ENCODE assay signal across 1 mouse cellular context in the genomic region with DNA sequence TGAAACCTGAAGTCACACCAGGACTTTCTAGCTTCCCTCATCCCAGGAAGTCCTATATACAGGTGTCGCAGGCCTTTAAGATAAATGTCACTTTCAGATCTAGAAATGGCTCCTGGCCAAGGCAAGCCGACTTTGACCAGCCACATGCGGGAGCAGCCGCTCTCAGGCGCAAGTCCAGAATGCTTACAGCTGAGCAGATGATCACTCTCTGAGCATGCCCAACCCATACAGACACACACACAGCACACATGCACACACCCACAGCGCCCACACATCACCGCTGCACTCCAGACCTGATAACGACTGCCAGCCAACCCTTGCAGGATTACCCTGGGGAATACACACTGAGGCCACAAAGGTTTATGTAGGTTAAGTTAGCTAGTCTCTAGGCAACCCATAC.
TF ChIP-seq lines count a peak whose summit lies in the region.

No protein-coding gene starts in this region.

TF ChIP-seq in MEL, 35 proteins besides CTCF, POLR2A, EP300 and RAD21:
- TF ChIP-seq ETS1 (IDR thresholded peaks at IDR 0.05; ENCODE audit: low read depth, low read length) = peak; percentile 55
- no peak for TF ChIP-seq NELFE (IDR thresholded peaks at IDR 0.05; ENCODE audit: low read depth, low read length)
- TF ChIP-seq ZC3H11A (IDR thresholded peaks at IDR 0.05; ENCODE audit: low read depth, low read length) = no peak
- peak; percentile 71 for TF ChIP-seq NRF1 (IDR thresholded peaks at IDR 0.05; ENCODE audit: insufficient read depth, low read depth, low read length, poor library complexity, severe bottlenecking)
- 0 out of 2 replicates have a peak, but pooled peaks have one; percentile 39 for TF ChIP-seq MYC (IDR thresholded peaks at IDR 0.05; ENCODE audit: low read depth, low read length)
- TF ChIP-seq MXI1 (IDR thresholded peaks at IDR 0.05; ENCODE audit: low read depth, low read length) = peak; percentile 68
- TF ChIP-seq E2F4 (IDR thresholded peaks at IDR 0.05; ENCODE audit: borderline replicate concordance, low read depth, low read length) = no peak
- no peak for TF ChIP-seq HCFC1 (IDR thresholded peaks at IDR 0.05; ENCODE audit: low read depth, low read length)
- no peak for TF ChIP-seq USF2 (IDR thresholded peaks at IDR 0.05; ENCODE audit: borderline replicate concordance in 1 of 2, insufficient read depth in 1 of 2, low read depth in 1 of 2, low read length in 2 of 2)
- no peak for TF ChIP-seq JUND (IDR thresholded peaks at IDR 0.05; ENCODE audit: low read depth, low read length)
- peak; percentile 78 for TF ChIP-seq SIN3A (IDR thresholded peaks at IDR 0.05; ENCODE audit: low read length)
- TF ChIP-seq MAX (IDR thresholded peaks at IDR 0.05; ENCODE audit: low read length) = peak; percentile 35; the same call in 1 of the 2 replicates
- TF ChIP-seq GATA1 (IDR thresholded peaks at IDR 0.05; ENCODE audit: low read depth, low read length) = peak; percentile 32; the same call in 1 of the 2 replicates
- TF ChIP-seq ZMIZ1 (IDR thresholded peaks at IDR 0.05; ENCODE audit: low read depth, low read length) = no peak
- TF ChIP-seq MAZ (IDR thresholded peaks at IDR 0.05; ENCODE audit: low read depth, low read length) = no peak
- TF ChIP-seq POLR2AphosphoS5 (IDR thresholded peaks at IDR 0.05; ENCODE audit: borderline replicate concordance, low read depth, low read length) = no peak
